Mouse (Mus musculus) neural tube, embryonic 14.5 days (tissue): ENCODE data around the gene Fth1. TPM values are rescaled to one million over a fixed set of nuclear protein-coding genes. Genes with fewer than 3 reads are reported as not detected.

Experiments
- ATAC-seq: fragments of 200-750 bp; cut with Nextera tagmentation; 2 replicates; pipeline ENCODE4 v1.8.0; 2017; ENCODE audit warnings: low read depth, mild to moderate bottlenecking, moderate TSS enrichment, moderate library complexity
- H3K27ac ChIP-seq: fragments of 300-500 bp; sonication (generic); 2 replicates; pipeline ENCODE4 v1.5.1; 2014; ENCODE audit warnings: low read depth, mild to moderate bottlenecking, control low read depth, low read length, moderate library complexity, mixed read lengths
- H3K27me3 ChIP-seq: fragments of 300-500 bp; sonication (generic); 2 replicates; pipeline ENCODE4 v1.6.1; 2014; ENCODE audit warnings: low read length; ENCODE audit not compliant: control insufficient read depth, insufficient read depth
- H3K36me3 ChIP-seq: fragments of 300-500 bp; sonication (generic); 2 replicates; pipeline ENCODE4 v1.6.1; 2014; ENCODE audit warnings: low read length, mixed read lengths; ENCODE audit not compliant: control insufficient read depth, insufficient read depth
- H3K4me1 ChIP-seq: fragments of 300-500 bp; sonication (generic); 2 replicates; pipeline ENCODE4 v1.6.1; 2014; ENCODE audit warnings: low read length; ENCODE audit not compliant: control insufficient read depth, insufficient read depth
- H3K4me2 ChIP-seq: fragments of 300-500 bp; sonication (generic); 2 replicates; pipeline ENCODE4 v1.6.1; 2014; ENCODE audit warnings: mild to moderate bottlenecking, low read depth, low read length, control low read depth
- H3K4me3 ChIP-seq: fragments of 300-500 bp; sonication (generic); 2 replicates; pipeline ENCODE4 v1.5.1; 2014; ENCODE audit warnings: low read depth, low read length, control low read depth, mixed read lengths
- H3K9ac ChIP-seq: fragments of 300-500 bp; sonication (generic); replicated peaks from 2 replicates; pipeline ENCODE4 v1.6.1; 2014; ENCODE audit warnings: low read depth, mild to moderate bottlenecking, control low read depth, low read length, mixed read lengths
- H3K9me3 ChIP-seq: fragments of 300-500 bp; sonication (generic); 2 replicates; pipeline ENCODE4 v1.6.1; 2016; ENCODE audit warnings: low read length; ENCODE audit not compliant: control insufficient read depth
- WGBS: fragments of 180-500 bp; shearing (Covaris S2); extraction: QIAGEN DNeasy Blood & Tissue Kit; methylation state at CpG from one replicate; pipeline ENCODE4 v1.1.7; 2014; 5-methylcytosine and 5-hydroxymethylcytosine counted together
- polyA plus RNA-seq: library from polyadenylated mRNA; unstranded; fragments of >200 nt; fragmentation: Nextera tagmentation; extraction: Ambion mirVana; gene quantifications from 2 replicates; pipeline ENCODE4 v1.2.1, GENCODE M21; 2014

Fth1 gene
- polyA plus RNA-seq, 1 experiment from 2014 or later = 1,462 TPM

GRCm38 (mm10) chr19:9985900-9986421, 5.6 kb downstream of the Fth1 start:
- ATAC-seq = no peak
- no peaks in the 10 kb centered on the region for H3K9me3 ChIP-seq
- no peak overlapping the region for H3K9ac ChIP-seq
- peaks cover 14% of the 10 kb centered on the region; the same call in 1 of the 2 replicates for H3K4me1 ChIP-seq
- no peaks in the 10 kb centered on the region for H3K27me3 ChIP-seq
- no peak overlapping the region for H3K27ac ChIP-seq
- H3K36me3 ChIP-seq = peaks cover 17% of the 10 kb centered on the region
- H3K4me2 ChIP-seq = no peak overlapping the region
- no peak overlapping the region for H3K4me3 ChIP-seq
- 98% methylated on average over 2 of the region's 2 CpGs for WGBS

DNA sequence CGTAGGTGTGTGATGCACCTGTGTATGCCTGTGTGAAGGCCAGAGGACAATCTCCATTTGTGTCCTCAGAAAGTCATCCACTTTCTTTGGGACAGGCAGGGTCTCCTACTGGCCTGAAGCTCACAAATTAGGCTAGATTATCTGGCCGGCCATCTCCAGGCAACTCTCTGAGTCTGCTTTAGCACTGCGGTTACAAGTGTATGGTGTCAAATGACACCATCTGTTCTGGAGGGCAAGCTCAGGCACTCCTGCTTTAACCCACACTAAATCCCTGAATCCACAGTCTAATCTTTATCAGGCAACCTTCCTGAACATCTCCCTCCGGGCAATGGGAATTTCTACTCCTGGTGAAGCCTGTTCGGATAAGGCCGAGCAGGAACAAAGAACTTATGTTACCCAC, 6.8 kb downstream of the Fth1 start:
- Histone ChIP-seq H3K27ac (no peak overlapping the region), H3K9me3 (no peaks in the 10 kb centered on the region), H3K27me3 (no peaks in the 10 kb centered on the region), H3K4me1 (peaks cover 11% of the 10 kb centered on the region; the same call in 1 of the 2 replicates), H3K9ac (no peak overlapping the region), H3K36me3 (peaks cover 17% of the 10 kb centered on the region), H3K4me3 (no peak overlapping the region), H3K4me2 (no peak overlapping the region)
- no peak for ATAC-seq
- WGBS = 57% methylated on average over 6 of the region's 6 CpGs

DNA sequence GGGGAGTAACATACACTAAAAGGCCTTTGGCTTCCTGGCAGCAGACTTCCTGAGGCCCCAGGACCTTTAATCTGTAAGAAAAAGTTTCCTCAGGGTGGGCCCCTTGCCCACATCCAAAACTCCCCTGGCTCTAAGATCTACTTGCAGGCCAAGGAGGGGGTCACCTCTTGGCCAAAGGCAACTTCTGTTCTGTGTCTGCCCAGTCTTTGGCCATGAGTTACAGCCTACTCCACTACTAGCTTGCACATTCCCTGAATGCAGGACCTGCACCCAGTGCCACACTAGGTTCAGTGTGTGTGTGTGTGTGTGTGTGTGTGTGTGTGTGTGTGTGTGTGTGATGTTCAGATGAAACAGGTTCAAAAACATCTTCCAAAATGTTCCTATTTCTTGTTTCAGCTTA, 7.2 kb downstream of the Fth1 start:
- Histone ChIP-seq H3K36me3 (peaks cover 17% of the 10 kb centered on the region), H3K4me3 (no peak overlapping the region), H3K4me2 (no peak overlapping the region), H3K9ac (no peak overlapping the region), H3K27me3 (no peaks in the 10 kb centered on the region), H3K9me3 (no peaks in the 10 kb centered on the region), H3K4me1 (peaks cover 11% of the 10 kb centered on the region; the same call in 1 of the 2 replicates), H3K27ac (no peak overlapping the region)
- ATAC-seq = no peak

GRCm38 (mm10) chr19:9989171-9989883, 8.9 kb downstream of the Fth1 start:
- Histone ChIP-seq H3K9ac (no peak overlapping the region), H3K4me3 (no peak overlapping the region), H3K4me1 (no peaks in the 10 kb centered on the region), H3K27ac (no peak overlapping the region), H3K36me3 (peaks cover 17% of the 10 kb centered on the region), H3K9me3 (no peaks in the 10 kb centered on the region), H3K27me3 (no peaks in the 10 kb centered on the region), H3K4me2 (no peak overlapping the region)
- 70% methylated on average over 17 of the region's 17 CpGs for WGBS
- no peak for ATAC-seq

GRCm38 (mm10) chr19:9989884-9990256, 9.5 kb downstream of the Fth1 start:
- Histone ChIP-seq H3K4me3 (no peak overlapping the region), H3K36me3 (peaks cover 13% of the 10 kb centered on the region), H3K4me1 (no peaks in the 10 kb centered on the region), H3K9me3 (no peaks in the 10 kb centered on the region), H3K27ac (no peak overlapping the region), H3K4me2 (no peak overlapping the region), H3K9ac (no peak overlapping the region), H3K27me3 (no peaks in the 10 kb centered on the region)
- ATAC-seq = no peak

DNA sequence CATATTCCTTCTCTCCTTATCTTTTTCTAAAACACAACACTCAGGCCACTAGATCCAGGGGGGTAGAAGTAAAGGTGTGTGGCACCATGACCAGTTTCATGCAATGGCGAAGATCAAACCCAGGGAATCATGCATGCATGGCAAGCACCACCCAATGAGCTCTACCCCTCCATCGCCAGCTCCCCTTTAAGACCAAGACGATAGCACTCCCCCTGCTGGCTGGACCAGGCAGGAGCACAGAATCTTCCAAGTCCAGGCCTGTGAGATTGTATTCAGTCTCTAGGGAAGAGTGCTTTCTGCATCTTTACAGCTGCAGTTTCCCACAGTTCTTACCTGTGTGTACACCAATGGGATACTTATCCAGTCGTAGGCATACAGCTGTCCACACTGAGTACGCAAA, 10.9 kb downstream of the Fth1 start:
- peak; percentile 28; the same call in 1 of the 2 replicates for ATAC-seq
- 22% methylated on average over 5 of the region's 5 CpGs for WGBS
- Histone ChIP-seq H3K9ac (no peak overlapping the region), H3K36me3 (no peaks in the 10 kb centered on the region), H3K27ac (no peak overlapping the region), H3K4me1 (no peaks in the 10 kb centered on the region), H3K27me3 (no peaks in the 10 kb centered on the region), H3K9me3 (no peaks in the 10 kb centered on the region), H3K4me3 (no peak overlapping the region), H3K4me2 (no peak overlapping the region)

- no peaks in the 10 kb centered on the region for H3K27me3 ChIP-seq
- H3K4me1 ChIP-seq = no peaks in the 10 kb centered on the region
- 47% methylated on average over 26 of the region's 26 CpGs for WGBS
- 0 out of 2 replicates have a peak overlapping the region, but pooled peaks have one; percentile 29 for H3K9ac ChIP-seq
- ATAC-seq = peak; percentile 67
- no peak overlapping the region for H3K27ac ChIP-seq
- no peaks in the 10 kb centered on the region for H3K36me3 ChIP-seq
- peak overlapping the region; percentile 41 for H3K4me2 ChIP-seq
- H3K4me3 ChIP-seq = peak overlapping the region; percentile 12; the same call in 1 of the 2 replicates
- H3K9me3 ChIP-seq = no peaks in the 10 kb centered on the region
These were observed 11.9 kb downstream of the Fth1 start for GRCm38 (mm10) chr19:9992011-9992958.

GRCm38 (mm10) chr19:9993036-9993656, 12.7 kb downstream of the Fth1 start:
- WGBS = 7% methylated on average over 17 of the region's 17 CpGs
- H3K4me1 ChIP-seq = no peaks in the 10 kb centered on the region
- H3K9me3 ChIP-seq = no peaks in the 10 kb centered on the region
- ATAC-seq = peak; percentile 93
- H3K27me3 ChIP-seq = no peaks in the 10 kb centered on the region
- 0 out of 2 replicates have a peak overlapping the region, but pooled peaks have one; percentile 29 for H3K9ac ChIP-seq
- no peak overlapping the region for H3K27ac ChIP-seq
- H3K4me2 ChIP-seq = peak overlapping the region; percentile 41
- peak overlapping the region; percentile 12; the same call in 1 of the 2 replicates for H3K4me3 ChIP-seq
- H3K36me3 ChIP-seq = no peaks in the 10 kb centered on the region
